Mouse (Mus musculus) cerebellum, postnatal 4 days (tissue): ENCODE data around the gene Cav3.
A peak's percentile ranks its signal among the peaks of the same experiment; 100 is the strongest.

Experiments
- DNase-seq, 2 experiments: peaks; one replicate each; pipeline ENCODE4 v3.0.0; 2022; ENCODE audit warnings: low spot score in 2 of 2, mixed read lengths in 1 of 2

Gene Cav3

DNA sequence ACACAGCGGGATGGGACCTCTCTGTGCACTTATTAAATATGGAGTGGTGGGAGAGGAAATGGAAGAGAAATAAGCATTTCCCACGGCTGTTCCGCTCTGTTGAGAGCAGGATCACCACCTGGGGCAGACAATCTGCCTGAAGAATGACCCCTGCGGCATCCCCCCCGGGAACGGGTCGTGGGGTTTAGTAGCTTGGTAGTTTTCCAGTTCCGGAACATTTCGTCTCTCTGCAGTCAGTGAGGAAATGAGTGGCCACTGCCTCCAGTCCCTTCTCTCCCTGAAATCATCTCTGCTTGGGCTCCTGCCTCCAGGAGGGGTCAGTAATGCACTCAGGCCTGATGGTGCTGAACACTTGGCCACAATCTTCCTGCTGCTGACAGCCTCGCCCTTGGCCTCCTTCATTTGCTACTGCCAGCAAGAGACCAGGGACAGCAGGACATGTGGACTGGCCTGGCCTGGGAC lies 35.3 kb downstream of the Cav3 start:
- no peak for DNase-seq

DNA sequence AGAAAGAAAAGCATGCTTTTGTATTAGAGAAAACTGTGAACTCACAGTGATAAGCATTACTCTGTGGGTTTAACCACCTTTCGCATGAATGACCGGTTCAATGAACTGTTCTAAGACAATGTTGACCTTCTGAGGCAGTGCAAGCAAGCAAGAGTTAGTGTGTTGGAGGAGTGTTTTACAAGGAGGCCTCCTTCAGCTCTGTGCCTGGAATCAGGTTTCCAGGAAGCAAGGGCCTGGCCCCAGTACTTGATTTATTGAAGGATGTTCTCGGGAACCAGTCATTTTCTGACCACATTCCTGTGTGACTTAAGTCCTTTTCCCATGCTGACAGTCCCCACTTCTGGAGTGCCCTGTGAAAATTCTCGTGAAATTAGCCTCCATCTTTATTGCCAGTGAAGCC lies 35.9 kb downstream of the Cav3 start:
- DNase-seq: no peak

DNA sequence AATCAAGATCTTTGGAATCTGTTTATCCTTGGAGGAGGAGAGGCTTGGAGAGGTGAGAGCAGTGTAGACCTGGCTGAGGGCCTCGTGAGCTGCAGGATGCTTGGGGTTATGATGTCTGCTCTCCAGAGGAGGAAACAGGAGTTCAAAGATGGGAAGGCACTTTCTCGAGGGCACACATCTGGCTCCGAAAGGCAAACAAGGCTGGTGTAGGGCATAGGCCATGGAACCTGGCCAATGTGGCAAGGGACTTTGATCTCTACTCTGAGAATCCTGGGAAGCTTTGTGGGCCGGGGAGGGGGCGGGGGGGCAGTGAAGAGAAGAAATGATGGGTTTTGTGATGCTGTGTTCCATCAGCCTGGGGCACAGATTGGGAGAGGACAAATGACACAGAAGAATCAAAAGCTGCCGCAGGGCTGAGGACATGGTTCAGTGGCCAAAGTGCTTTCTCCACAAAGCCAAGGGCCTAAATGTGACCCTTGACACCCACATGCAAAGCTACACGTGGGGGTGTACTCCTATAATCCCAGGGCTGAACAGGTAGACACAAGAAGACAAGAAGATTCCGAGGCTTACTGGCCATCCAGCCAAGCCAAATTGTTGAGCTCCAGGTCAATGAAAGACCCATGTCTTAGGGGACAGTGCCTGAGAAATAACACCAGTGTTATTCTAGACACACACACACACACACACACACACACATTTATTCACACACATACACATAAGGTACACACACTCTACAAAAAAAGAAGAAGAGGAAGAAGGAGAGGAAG lies 37.2 kb downstream of the Cav3 start:
- no peak for DNase-seq

DNA sequence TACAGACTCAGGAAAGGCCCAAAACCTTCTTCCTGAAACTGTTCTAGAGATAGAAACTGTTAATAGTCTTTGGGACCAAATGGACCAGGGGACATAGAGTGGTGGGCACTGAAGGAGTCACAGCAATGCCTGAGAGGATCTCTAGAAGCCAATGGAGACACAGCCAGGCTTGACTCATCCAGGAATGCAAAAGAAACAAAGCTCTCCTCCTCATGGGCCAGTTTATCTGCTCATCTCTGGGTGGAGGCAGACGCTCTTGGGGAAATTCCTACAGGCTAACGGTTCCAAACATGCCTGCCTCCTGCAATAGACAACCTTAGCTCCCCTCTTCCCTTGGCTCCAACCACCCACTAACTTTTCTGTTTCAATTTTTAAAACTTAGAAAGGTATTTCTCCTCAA lies 38.2 kb downstream of the Cav3 start:
- no peak for DNase-seq

DNA sequence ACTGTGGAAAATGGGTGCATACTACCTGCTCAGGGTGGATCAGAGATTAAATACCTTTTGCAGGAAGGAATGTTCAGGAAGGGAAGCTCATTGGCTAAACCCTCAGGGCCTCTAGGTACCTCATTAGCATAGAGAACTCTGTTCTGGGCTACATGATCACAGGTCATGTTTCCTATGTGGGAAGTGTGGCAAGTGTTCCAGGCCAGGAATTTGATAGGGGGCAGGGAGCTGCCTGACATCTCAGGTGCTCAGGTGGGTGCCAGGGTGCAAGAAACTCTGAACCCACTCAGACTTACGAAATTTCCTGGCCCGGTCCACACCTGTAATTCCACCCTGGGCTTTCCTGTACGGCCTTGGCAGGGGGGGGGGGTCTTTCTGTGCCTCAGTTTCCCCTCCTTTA lies 39.4 kb downstream of the Cav3 start:
- DNase-seq: no peak

DNA sequence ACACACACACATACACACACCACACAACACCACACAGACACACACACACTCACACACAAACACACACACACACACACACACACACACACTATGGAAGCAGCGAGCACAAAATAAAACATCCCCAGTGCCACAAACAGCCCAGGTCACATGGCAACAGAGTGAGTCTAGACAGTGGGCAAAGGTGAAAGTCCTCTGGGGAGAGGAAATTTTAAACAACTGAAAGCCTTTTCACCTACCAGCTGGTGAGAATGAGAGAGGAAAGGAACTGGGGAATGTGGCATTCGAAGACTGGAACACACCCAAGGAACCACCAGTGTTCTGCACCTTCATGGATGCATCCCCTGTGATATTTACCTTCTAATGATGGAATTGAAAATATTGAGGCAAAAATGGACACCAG lies 40.2 kb downstream of the Cav3 start:
- DNase-seq: no peak

DNA sequence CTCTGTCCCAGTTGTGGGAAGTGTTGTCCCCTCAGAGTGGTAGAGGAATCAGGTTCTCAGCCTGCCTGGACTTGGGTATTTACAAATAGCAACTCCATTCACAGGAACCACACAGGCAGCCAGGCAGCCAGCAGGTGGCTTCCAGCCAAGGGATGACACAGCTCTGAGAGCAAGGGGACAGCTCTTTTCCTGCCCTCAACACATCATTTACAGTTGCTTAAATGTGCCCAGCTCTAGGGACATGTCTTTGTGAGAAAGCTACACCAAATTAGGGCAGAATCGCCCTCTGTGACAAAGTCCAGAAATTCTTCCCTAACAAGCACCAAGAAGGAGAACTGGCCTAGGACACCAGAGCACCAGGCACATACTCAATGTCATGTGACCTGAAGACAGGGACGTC lies 41.9 kb downstream of the Cav3 start:
- peak in 1 of 2 experiments; percentile 50 for DNase-seq

DNA sequence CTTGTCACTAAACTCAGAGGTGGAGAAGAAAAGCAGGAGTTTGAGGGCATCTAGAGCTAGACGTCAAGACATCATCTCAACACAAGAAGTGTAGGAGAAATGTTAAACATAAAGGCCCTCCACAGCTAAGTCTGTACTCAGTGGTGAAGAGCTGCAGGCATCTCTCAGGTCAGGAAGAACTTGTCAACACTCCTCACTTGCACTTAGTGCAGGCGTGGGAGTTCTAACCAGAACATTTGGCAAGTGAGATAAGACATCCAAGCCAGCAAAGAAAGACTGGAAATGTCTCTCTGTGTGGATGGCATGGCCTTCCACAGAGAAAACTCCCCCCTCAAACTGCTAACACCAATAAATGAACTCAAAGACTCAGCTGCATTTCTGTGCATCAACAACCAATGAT lies 48.3 kb downstream of the Cav3 start:
- no peak for DNase-seq

DNA sequence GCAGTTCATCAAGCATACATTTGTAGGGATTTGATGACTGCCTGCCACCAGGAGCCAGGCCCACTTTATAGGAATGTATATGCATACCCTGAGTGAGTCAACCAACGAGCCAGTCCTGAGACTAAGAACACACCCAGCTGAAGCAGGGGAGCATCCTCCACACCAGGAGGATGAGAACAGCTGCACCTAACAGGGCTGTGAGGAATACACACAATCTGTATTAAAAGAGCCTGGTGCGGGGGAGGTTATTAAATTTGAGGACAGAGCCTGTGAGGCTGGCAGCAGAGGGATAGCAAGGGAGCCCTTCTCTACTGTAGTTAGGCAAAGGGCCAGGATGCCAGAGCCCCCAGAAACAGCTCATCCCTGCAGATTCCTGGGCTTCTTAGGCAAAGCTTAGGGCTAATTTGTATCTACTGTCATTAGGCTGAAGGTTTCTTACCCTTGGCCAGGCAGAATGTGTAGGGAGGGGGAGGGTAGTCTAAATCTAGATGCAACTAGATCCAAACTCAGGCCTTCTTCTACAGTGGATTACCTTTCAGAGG lies 50.4 kb downstream of the Cav3 start:
- DNase-seq: no peak

DNA sequence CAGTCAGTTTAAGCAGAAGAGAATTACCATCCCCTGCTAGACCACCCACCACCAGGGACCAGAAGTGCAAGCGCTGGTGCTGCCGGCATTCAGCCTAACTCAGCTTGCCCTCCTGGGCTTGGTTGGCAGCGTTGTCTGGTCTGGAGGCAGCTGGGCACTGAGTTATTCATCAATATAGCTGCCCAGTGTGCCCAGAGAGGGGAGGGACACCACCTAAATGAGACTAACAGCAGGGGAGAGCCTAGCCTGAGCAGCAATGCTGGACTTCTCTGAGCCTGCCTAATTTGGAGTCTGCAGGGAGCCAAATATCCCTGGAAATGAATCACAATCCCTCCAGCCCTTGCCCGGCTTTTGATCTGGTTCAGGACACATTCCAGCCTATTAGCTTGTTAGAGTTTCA lies 51.0 kb downstream of the Cav3 start:
- peak in 1 of 2 experiments; percentile 54 for DNase-seq

DNA sequence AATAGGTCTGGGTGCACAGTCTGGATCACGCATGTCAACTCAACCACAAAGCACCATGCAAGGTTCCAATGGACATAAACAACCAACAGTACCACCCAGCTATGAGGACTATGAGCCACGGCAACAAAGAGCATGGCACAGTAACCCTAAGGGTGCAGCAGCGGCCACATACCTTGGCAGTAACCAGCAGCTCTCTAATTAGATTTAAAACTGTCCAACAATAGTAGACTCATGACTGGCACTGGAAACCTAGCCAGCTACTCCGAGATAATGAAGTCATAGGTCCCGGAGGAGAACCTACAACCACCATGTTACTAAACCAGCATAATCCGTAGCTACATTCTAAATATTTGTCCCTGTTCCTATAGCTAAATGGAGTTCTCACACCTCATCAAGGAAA lies 55.3 kb downstream of the Cav3 start:
- no peak for DNase-seq

DNA sequence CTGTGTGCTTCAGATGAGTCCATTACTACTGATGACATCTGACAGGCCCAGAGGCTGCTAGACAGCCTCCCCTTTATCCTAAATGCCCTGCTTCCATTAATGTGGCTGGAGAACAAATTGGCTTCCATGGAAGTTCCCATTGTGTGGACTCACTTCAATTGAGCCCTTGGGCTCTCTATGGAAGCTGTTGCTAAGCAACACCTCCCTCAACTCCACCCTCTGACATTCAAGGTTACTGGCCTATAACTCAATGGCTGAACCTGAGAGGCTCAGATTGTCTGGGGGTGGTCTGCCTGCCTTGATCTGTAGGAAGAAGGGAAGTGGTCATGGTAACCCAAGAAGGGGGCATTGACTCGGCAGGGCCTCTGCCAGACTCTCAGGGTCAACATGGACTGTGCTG lies 57.2 kb downstream of the Cav3 start:
- no peak for DNase-seq

DNA sequence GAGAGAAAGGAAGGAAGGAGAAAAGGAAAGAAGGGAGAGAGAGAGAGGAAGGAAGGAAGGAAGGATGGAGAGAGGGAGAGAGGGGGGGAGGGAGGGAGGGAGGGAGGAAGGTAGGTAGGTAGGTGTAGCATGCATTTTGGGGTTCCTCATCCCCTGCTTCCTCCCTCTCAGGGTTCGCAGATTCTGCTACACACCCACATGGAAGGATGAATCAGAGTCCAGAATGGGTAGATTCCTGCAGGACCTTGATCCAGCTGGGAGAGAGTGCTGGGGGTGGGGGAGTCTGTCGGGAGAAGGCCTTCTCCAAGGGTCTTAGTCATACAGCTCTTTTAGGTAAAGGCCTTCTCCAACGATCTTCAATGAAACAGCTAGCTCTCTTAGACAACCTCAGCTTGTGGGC lies 58.3 kb downstream of the Cav3 start:
- DNase-seq: no peak

DNA sequence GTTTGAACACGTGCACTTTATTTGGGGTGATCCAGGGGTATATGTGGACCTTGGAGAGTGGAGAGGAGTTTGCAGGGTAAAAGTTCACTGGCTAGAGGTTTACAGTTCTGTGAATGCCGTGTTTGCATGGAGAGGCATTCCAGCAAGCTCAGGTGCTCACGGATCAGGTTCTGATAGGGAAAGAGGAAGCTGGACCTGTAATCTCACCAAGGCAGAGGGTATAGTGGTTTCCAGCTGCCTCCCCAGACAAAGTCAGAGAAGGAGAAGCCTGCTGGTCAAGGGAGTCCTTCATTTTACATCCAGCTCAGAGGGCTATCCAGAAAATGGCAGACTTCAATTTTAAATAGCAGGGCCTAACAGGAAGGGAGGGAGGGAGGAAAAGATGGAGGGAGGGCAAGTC lies 58.7 kb downstream of the Cav3 start:
- no peak for DNase-seq
